Mouse (Mus musculus) liver, embryonic 11.5 days (tissue): Measurements from ENCODE around the gene Ccdc158. TPM values are rescaled to one million over a fixed set of nuclear protein-coding genes. Genes with fewer than 3 reads are reported as not detected.

Experiments used
- ATAC-seq: fragments of 200-750 bp; cut with Nextera tagmentation; replicated peaks from 2 replicates; pipeline ENCODE4 v1.8.0; 2017; ENCODE audit warnings: moderate number of reproducible peaks, mild to moderate bottlenecking, moderate TSS enrichment, moderate library complexity; ENCODE audit not compliant: low FRiP score
- DNase-seq: peaks from one replicate; pipeline ENCODE4 v3.0.0-alpha.2; 2017; ENCODE audit warnings: low spot score
- H3K27ac ChIP-seq: fragments of 300-500 bp; sonication (generic); 2 replicates; pipeline ENCODE4 v1.5.1; 2014; ENCODE audit warnings: mild to moderate bottlenecking, low read depth, low read length, control low read depth
- H3K27me3 ChIP-seq: fragments of 300-500 bp; sonication (generic); replicated peaks from 2 replicates; pipeline ENCODE4 v1.6.1; 2014; ENCODE audit warnings: low read length, mixed read lengths; ENCODE audit not compliant: control insufficient read depth, insufficient read depth
- H3K36me3 ChIP-seq: fragments of 300-500 bp; sonication (generic); 2 replicates; pipeline ENCODE4 v1.6.1; 2014; ENCODE audit warnings: mild to moderate bottlenecking, low read length, moderate library complexity, mixed read lengths; ENCODE audit not compliant: control insufficient read depth, insufficient read depth
- H3K4me1 ChIP-seq: fragments of 300-500 bp; sonication (generic); replicated peaks from 2 replicates; pipeline ENCODE4 v1.6.1; 2014; ENCODE audit warnings: low read length, mixed read lengths; ENCODE audit not compliant: control insufficient read depth, insufficient read depth
- H3K4me2 ChIP-seq: fragments of 300-500 bp; sonication (generic); 2 replicates; pipeline ENCODE4 v1.6.1; 2014; ENCODE audit warnings: mild to moderate bottlenecking, control low read depth, moderate library complexity
- H3K4me3 ChIP-seq: fragments of 300-500 bp; sonication (generic); 2 replicates; pipeline ENCODE4 v1.5.1; 2014; ENCODE audit warnings: low read depth, low read length, control low read depth
- H3K9ac ChIP-seq: fragments of 300-500 bp; sonication (generic); 2 replicates; pipeline ENCODE4 v1.6.1; 2014; ENCODE audit warnings: low read depth, low read length, control low read depth
- H3K9me3 ChIP-seq: fragments of 300-500 bp; sonication (generic); 2 replicates; pipeline ENCODE4 v1.6.1; 2016; ENCODE audit warnings: low read length, inconsistent platforms, mixed read lengths; ENCODE audit not compliant: control insufficient read depth
- WGBS: fragments of 180-500 bp; shearing (Covaris S2); extraction: QIAGEN DNeasy Blood & Tissue Kit; methylation state at CpG from one replicate; pipeline ENCODE4 v1.1.7; 2014; 5-methylcytosine and 5-hydroxymethylcytosine counted together
- polyA plus RNA-seq: library from polyadenylated mRNA; unstranded; fragments of >200 nt; fragmentation: Nextera tagmentation; extraction: Ambion mirVana; gene quantifications from 2 replicates; pipeline ENCODE4 v1.2.1, GENCODE M21; 2014

Ccdc158 gene
- polyA plus RNA-seq, 1 experiment from 2014 or later = 0.47 TPM

DNA sequence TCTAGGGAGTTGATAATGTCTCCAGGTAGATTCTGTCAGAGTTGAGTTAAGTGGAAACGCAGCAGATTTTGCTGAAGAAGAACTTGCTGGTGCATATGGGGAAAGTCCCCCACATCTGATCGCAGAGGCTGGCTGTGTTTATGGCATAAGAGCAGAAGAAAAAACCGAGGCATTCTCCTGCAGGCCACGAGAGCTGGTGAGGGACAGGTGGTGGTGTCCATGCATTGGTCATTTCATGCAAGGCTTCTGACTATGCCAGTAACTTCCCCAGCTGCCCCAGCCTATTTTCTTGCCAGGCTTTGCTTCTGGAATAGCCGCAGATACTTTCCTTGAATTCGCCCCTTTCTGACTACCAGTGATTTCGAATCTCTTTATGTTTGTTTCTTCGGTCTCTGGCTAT, 78.2 kb downstream of the Ccdc158 start:
- no peak for DNase-seq
- no peak for ATAC-seq
- Histone ChIP-seq H3K9ac (no peak overlapping the region), H3K4me1 (no peaks in the 10 kb centered on the region), H3K4me3 (no peak overlapping the region), H3K36me3 (no peaks in the 10 kb centered on the region), H3K4me2 (no peak overlapping the region), H3K27me3 (peaks cover 7% of the 10 kb centered on the region), H3K27ac (no peak overlapping the region), H3K9me3 (no peaks in the 10 kb centered on the region)
- WGBS = 80% methylated on average over 8 of the region's 8 CpGs

DNA sequence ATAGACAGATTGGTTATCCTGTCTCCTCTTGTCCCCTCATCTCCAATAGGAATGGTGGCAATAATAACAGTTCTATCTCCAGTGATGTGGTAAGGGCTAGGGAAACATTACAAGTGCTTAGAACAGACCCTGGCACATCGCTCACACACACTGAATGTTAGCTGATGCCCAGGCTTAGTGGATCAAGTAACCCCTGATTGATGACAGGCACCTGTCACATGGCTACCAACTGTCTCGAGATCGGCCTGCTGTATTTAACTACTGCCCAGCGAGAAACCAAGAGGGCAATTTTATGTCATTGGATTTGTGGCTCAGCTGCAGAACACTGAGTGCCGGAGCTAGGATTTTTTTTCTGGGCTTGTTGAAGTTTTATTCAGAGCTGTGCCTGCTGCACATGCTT, 80.0 kb downstream of the Ccdc158 start:
- no peak overlapping the region for H3K4me3 ChIP-seq
- H3K36me3 ChIP-seq = no peaks in the 10 kb centered on the region
- ATAC-seq (no peak), DNase-seq (no peak)
- no peaks in the 10 kb centered on the region; the same call in 1 of the 2 replicates for H3K27me3 ChIP-seq
- 83% methylated on average over 5 of the region's 5 CpGs for WGBS
- no peaks in the 10 kb centered on the region for H3K4me1 ChIP-seq
- H3K27ac ChIP-seq = no peak overlapping the region
- no peak overlapping the region for H3K9ac ChIP-seq
- H3K9me3 ChIP-seq = no peaks in the 10 kb centered on the region
- H3K4me2 ChIP-seq = no peak overlapping the region

DNA sequence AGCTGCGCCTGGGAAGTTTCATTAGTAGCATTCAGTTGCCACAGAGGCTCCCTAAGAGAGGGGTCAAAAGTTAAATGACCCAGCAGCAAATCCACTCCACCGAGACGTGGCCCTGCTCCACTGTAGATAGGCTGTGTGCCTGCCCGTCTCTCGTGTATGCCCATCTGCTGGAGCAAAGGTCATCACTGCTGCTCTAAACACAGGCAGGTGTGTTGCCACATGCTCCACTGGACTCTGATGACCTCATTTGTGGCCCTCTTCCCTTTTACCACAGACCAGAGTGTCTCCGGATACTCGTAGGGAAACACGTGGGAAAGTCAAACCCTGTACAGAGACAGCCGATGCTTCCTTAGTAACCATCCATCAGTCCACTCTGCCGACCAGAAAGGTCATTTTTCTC, 89.1 kb downstream of the Ccdc158 start:
- Histone ChIP-seq H3K9me3 (no peaks in the 10 kb centered on the region), H3K27me3 (no peaks in the 10 kb centered on the region), H3K9ac (no peak overlapping the region), H3K4me3 (no peak overlapping the region), H3K27ac (no peak overlapping the region), H3K4me1 (no peaks in the 10 kb centered on the region), H3K36me3 (no peaks in the 10 kb centered on the region), H3K4me2 (no peak overlapping the region)
- WGBS = 57% methylated on average over 10 of the region's 10 CpGs
- no peak; the same call in 1 of the 2 replicates for ATAC-seq
- no peak for DNase-seq

DNA sequence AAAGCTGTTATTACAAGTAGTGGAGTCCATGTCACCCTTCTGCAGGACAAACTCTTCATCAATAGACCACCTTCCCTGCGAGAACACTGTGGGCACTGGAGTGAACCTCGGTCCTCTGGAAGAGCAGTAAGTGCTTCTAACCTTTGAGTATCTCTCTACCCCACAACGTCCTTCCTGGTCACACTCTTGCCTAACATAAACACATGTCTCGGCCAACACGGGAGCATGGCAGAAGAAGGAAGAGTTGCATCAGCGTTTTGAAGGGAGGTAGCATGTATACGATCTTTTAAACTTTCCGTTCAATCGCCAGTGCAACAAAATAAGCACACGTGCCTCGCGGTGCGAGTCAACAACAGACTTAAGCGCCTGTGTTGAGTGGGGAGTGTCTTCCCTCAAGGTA, 95.5 kb downstream of the Ccdc158 start:
- no peak overlapping the region for H3K4me3 ChIP-seq
- no peaks in the 10 kb centered on the region for H3K36me3 ChIP-seq
- H3K27ac ChIP-seq = no peak overlapping the region
- H3K9me3 ChIP-seq = no peaks in the 10 kb centered on the region
- no peaks in the 10 kb centered on the region for H3K27me3 ChIP-seq
- no peak overlapping the region for H3K9ac ChIP-seq
- 79% methylated on average over 14 of the region's 14 CpGs for WGBS
- no peak for DNase-seq
- no peak overlapping the region for H3K4me2 ChIP-seq
- no peak for ATAC-seq
- no peaks in the 10 kb centered on the region for H3K4me1 ChIP-seq

DNA sequence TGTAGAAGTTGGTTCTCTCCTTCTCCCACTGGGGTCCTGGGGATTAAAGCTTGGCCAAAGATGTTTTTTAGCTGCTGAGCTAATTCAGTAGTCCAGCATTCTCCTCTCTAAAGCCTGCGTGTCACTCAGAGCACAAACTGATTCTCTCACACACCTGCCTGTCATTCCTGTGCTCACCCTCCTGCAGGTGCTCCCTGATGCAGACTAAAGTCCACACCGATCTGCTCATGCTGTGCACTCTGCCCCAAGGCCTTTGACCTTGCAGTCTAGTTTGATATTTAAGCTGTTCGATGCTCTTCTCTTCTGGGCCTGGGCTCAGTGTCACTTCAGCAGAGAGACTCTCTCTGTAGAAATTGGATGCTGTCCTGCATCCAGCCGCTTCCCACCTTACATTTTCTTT, 103.8 kb downstream of the Ccdc158 start:
- no peaks in the 10 kb centered on the region for H3K9me3 ChIP-seq
- no peak overlapping the region for H3K4me3 ChIP-seq
- DNase-seq (no peak), ATAC-seq (no peak; the same call in 1 of the 2 replicates)
- WGBS = 84% methylated on average over 4 of the region's 4 CpGs
- no peak overlapping the region for H3K4me2 ChIP-seq
- H3K27me3 ChIP-seq = no peaks in the 10 kb centered on the region
- H3K9ac ChIP-seq = no peak overlapping the region
- H3K27ac ChIP-seq = no peak overlapping the region
- no peaks in the 10 kb centered on the region for H3K4me1 ChIP-seq
- no peaks in the 10 kb centered on the region for H3K36me3 ChIP-seq

DNA sequence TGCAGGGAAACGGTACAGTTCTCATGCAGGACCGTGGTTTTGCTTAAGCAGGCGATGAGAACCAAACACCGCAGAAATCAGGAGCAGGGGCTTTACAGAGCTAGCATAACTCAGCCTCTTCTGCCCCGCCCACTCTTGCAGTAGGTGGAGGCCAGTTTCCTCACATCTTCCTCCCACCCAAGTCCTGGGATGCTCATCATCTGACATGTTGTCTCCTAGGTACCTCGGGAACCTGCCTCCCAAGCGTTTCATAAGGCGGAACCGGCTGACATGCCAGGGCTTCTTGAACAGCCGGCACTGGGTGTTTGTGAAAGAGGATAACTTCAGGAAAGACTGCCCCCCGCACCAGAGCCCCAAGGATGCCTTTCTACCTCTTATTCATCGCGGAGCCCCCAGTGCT, 113.1 kb downstream of the Ccdc158 start:
- no peak for ATAC-seq
- H3K9ac ChIP-seq = no peak overlapping the region

DNA sequence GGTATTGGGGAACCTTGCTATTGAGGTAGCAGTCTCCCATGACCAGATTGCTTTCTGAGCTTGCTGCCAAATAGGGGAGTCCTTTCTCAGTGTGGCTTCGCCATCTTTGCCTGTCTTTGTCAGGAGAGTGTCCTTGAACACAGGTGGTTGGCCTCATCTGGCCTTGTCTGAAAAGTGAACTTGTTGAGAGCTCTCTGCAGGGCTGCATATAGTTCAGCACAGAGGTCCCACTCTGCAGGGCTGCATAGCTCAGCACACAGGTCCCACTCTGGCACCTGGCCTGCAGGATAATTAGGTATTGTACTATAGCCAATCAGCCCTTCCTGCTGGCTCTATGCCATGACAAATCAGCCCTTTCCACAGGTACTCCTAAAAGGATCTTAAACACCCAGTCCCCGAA, 114.9 kb downstream of the Ccdc158 start:
- Histone ChIP-seq H3K36me3 (no peaks in the 10 kb centered on the region), H3K27me3 (no peaks in the 10 kb centered on the region), H3K9ac (no peak overlapping the region), H3K27ac (no peak overlapping the region), H3K4me1 (no peaks in the 10 kb centered on the region), H3K9me3 (no peaks in the 10 kb centered on the region), H3K4me2 (no peak overlapping the region), H3K4me3 (no peak overlapping the region)
- ATAC-seq (no peak), DNase-seq (no peak)
- WGBS = 73% methylated on average over 2 of the region's 2 CpGs

More for the DNA sequence above, 113.1 kb downstream of the Ccdc158 start:
- Histone ChIP-seq H3K4me1 (no peaks in the 10 kb centered on the region), H3K4me3 (no peak overlapping the region), H3K4me2 (no peak overlapping the region), H3K9me3 (no peaks in the 10 kb centered on the region), H3K27me3 (no peaks in the 10 kb centered on the region), H3K36me3 (no peaks in the 10 kb centered on the region), H3K27ac (no peak overlapping the region)
- 76% methylated on average over 13 of the region's 13 CpGs for WGBS
- no peak for DNase-seq

Other genes with a start within 250 kb of the Ccdc158 start
- gene Nup54, start 240.1 kb downstream of the Ccdc158 start, polyA plus RNA-seq = 72.5 and 82.5 TPM in 2 replicates
- 5.7 and 7.0 TPM in 2 replicates for gene Scarb2, start 168.4 kb downstream of the Ccdc158 start, polyA plus RNA-seq
- 0.38 and 0.52 TPM in 2 replicates for gene Fam47e, start 120.2 kb downstream of the Ccdc158 start, polyA plus RNA-seq
- gene Stbd1, start 72.2 kb downstream of the Ccdc158 start, polyA plus RNA-seq = 6.8 and 8.4 TPM in 2 replicates
- 2.8 and 3.5 TPM in 2 replicates for gene Shroom3, start 8.2 kb upstream of the Ccdc158 start, polyA plus RNA-seq